Mouse (Mus musculus): ENCODE measurements around the gene Nasp. TPM values are rescaled to one million over a fixed set of nuclear protein-coding genes. Genes with fewer than 3 reads are reported as not detected.
A peak's percentile ranks its signal among the peaks of the same experiment; 100 is the strongest.

The Nasp gene
- polyA plus RNA-seq, 1 experiment from 2014 or later, result 83.0 TPM

DNA sequence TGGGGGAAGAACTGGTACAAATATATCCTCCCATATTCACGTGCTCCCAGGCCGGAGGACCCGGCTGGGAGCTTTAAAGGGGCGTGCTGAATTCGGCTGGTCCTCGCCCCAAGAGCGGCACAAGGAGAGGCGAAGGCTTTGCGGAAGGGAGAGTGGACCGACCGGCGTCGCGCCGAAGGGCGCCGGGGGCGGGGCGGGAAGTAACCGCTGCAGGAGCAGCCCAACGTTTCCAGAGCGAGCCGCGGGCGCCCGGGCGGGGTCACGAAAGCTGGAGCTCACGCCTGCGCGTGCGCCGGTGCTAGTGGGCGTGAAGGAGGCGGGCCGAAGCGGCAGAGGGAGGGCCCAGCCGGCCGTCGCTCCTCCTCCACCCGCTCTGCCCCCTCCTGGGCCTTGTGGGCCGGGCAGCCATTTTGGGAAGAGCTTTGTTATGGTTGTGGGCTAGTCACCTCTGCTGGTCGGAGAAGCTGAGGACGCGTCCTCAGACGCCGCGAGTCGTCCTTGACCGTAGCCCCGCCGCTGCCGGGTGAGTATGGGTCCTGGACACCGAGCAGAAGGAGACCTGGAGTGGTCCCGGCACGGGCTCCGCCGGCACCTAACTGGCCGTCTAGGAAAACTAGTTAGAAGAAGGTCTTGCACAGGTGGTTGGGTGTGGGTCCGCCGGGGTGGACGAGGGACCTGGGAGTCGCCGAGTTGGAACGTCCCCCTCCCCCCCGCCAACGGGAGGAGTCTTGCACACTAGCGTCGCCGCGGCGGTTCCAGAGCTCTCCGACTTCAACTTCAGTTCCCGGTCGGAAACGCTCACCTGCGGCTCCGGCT, 70.2 kb downstream of the Nasp start, which contains the start of gene Gpbp1l1:
Gene Gpbp1l1, plus strand, starts transcription at position 353 of the 816 bp plus-strand sequence.
- peaks cover 23% of the 10 kb centered on the region for H3K36me3 ChIP-seq
- H3K4me3 ChIP-seq (replicated peaks), result peak within 1 kb of the TSS; percentile 93
- H3K27me3 ChIP-seq, result no peaks in the 10 kb centered on the region
- H3K9ac ChIP-seq, result peak within 1 kb of the TSS; percentile 94
- H3K4me2 ChIP-seq, result peak within 1 kb of the TSS; percentile 88
- DNase-seq, result peak; percentile 97
- WGBS (ENCODE audit: insufficient replicate concordance), result under 1% methylated on average over 78 of the region's 78 CpGs
- ATAC-seq (ENCODE audit: low read depth), result peak; percentile 94
- H3K4me1 ChIP-seq (replicated peaks), result peaks cover 37% of the 10 kb centered on the region
- no peaks in the 10 kb centered on the region for H3K9me3 ChIP-seq (replicated peaks)
- H3K27ac ChIP-seq, result peak within 1 kb of the TSS; percentile 97

DNA sequence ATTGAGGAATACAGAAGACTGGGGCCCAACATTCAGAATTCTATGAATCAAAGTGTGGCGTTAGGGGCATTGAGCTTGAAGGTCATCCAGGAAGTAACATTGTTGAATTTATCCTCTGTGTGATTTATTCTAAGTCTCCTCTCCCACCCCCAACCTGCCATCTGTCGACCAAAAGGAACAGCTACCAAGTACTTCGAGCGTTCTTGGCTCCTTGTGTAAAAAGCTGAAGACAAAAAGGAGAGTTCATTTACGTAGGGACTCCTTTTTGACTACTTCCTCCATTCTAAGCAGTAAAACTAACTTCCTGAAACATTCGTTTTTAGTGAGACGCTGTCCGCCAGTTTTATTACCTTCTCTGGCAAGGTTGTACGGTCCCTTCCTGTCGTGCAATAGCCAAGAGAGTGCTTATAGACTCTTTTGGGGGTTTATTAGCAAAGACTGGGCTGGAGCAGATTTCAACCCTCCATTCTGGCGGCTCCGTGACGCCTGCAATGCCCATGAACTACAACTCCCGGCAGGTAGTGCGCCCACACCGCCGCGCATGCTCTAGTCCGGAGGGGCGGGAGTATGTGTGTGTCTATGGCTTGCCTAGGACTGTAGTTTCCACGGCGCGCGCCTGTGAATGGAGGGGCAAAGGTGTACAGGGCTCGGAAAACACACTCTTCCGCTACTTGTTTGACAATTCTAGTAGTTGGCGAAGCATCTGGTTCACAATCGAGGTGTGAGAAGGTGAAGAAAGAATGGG, 71.0 kb downstream of the Nasp start:
- Histone ChIP-seq H3K27me3 (no peaks in the 10 kb centered on the region), H3K36me3 (peaks cover 26% of the 10 kb centered on the region), H3K4me2 (peak overlapping the region; percentile 88), H3K4me3 (replicated peaks) (peak overlapping the region; percentile 93), H3K4me1 (replicated peaks) (peaks cover 35% of the 10 kb centered on the region), H3K9me3 (replicated peaks) (no peaks in the 10 kb centered on the region), H3K27ac (peak overlapping the region; percentile 97), H3K9ac (peak overlapping the region; percentile 84)
- peak; percentile 93 for DNase-seq
- WGBS (ENCODE audit: insufficient replicate concordance), result under 1% methylated on average over 28 of the region's 28 CpGs
- ATAC-seq (ENCODE audit: low read depth), result peak; percentile 92

DNA sequence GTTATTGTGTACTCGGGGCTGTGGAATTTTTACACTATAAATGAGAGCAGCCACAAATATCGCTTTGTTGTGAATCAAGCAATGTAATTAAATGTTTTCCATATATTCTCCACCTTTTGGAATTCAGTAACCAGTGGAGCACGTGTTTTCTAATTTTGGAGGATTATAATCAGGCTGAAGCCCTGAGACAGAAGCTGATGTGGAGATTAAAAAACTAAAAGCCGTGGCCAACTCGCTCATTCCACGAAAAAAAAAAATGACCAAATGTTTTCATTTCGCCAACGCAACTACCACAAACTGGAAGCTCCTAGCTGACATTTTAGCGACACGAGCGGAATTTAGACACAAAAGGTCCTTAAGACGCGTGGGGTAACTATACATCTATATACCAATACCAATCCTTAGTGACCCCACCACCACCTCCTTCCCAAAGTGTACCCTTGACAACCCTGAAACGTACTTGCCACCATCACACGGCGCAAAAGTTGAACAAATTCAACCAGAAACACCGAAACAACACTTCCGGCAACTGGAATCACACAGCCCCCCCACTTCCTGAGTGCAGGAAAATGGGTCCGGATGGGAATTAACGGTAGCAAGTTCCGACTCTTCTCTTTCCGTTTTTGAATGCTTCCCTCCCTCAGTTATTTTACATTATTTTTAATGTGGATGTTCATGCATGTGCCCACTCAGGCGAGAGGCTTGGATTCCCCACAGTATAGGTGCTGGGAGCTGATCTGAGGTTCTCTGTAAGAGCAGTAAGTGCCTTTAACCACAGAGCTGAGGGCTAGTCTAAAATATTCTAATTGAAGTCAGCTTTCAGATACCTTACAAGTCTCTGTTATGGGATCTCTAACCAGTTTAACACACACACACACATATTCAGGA, 72.1 kb downstream of the Nasp start, which contains the start of gene Tmem69:
Gene Tmem69, minus strand, starts transcription at position 524 of the 888 bp plus-strand sequence.
- Histone ChIP-seq H3K4me2 (peak within 1 kb of the TSS; percentile 88), H3K27me3 (no peaks in the 10 kb centered on the region), H3K4me3 (replicated peaks) (peak within 1 kb of the TSS; percentile 93), H3K36me3 (peaks cover 24% of the 10 kb centered on the region), H3K4me1 (replicated peaks) (peaks cover 27% of the 10 kb centered on the region), H3K9ac (peak within 1 kb of the TSS; percentile 84), H3K9me3 (replicated peaks) (no peaks in the 10 kb centered on the region), H3K27ac (peak within 1 kb of the TSS; percentile 97)
- ATAC-seq (ENCODE audit: low read depth) (no peak), DNase-seq (peak; percentile 69)
- 2% methylated on average over 23 of the region's 23 CpGs for WGBS (ENCODE audit: insufficient replicate concordance)

DNA sequence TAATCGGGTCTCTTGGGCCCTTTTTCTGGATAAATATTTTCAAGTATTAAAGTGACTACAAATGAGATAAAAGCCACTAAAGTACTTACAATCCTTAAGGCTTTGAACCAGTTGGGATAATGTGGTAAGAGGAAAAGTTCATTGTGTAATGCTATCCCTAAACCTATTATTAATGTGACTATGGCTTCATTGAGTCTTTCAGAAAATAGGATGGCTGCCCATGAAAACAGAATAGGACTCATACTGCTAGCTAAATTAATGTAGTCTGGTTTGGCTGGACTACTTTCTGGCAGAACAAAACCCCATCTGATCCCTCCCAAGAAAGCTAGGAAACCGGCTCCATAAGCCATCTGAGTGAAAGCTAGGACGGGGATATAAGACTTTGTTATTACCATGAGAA, 74.7 kb downstream of the Nasp start:
- no peak overlapping the region for H3K9ac ChIP-seq
- H3K4me1 ChIP-seq (replicated peaks), result peaks cover 8% of the 10 kb centered on the region
- no peaks in the 10 kb centered on the region for H3K9me3 ChIP-seq (replicated peaks)
- H3K4me3 ChIP-seq (replicated peaks), result no peak overlapping the region
- no peak for DNase-seq
- 76% methylated on average over 3 of the region's 3 CpGs for WGBS (ENCODE audit: insufficient replicate concordance)
- peaks cover 24% of the 10 kb centered on the region for H3K36me3 ChIP-seq
- H3K27me3 ChIP-seq, result no peaks in the 10 kb centered on the region
- H3K4me2 ChIP-seq, result no peak overlapping the region
- no peak overlapping the region for H3K27ac ChIP-seq
- ATAC-seq (ENCODE audit: low read depth), result no peak

Other genes with a start within 250 kb of the Nasp start
- gene Mast2, start 163.8 kb downstream of the Nasp start, polyA plus RNA-seq (2015; fragmentation: Nextera tagmentation; extraction: Ambion mirVana), result 4.7 and 5.7 TPM in 2 replicates
- gene Ipp, start 120.4 kb downstream of the Nasp start, polyA plus RNA-seq (2015; fragmentation: Nextera tagmentation; extraction: Ambion mirVana), result 16.2 and 18.5 TPM in 2 replicates
- gene Tmem69, start 72.0 kb downstream of the Nasp start, polyA plus RNA-seq (2015; fragmentation: Nextera tagmentation; extraction: Ambion mirVana), result 29.0 and 37.1 TPM in 2 replicates
- 12.8 and 18.4 TPM in 2 replicates for gene Gpbp1l1, start 70.3 kb downstream of the Nasp start, polyA plus RNA-seq (2015; fragmentation: Nextera tagmentation; extraction: Ambion mirVana)
- 1.7 and 1.8 TPM in 2 replicates for gene Ccdc17, start 31.3 kb downstream of the Nasp start, polyA plus RNA-seq (2015; fragmentation: Nextera tagmentation; extraction: Ambion mirVana)
- gene Akr1a1, start 23.7 kb upstream of the Nasp start, polyA plus RNA-seq (2015; fragmentation: Nextera tagmentation; extraction: Ambion mirVana), result 273 and 281 TPM in 2 replicates
- 994 and 1,129 TPM in 2 replicates for gene Prdx1, start 57.6 kb upstream of the Nasp start, polyA plus RNA-seq (2015; fragmentation: Nextera tagmentation; extraction: Ambion mirVana)
- 13.6 and 17.1 TPM in 2 replicates for gene Mmachc, start 80.5 kb upstream of the Nasp start, polyA plus RNA-seq (2015; fragmentation: Nextera tagmentation; extraction: Ambion mirVana)
- 13.3 and 13.7 TPM in 2 replicates for gene Ccdc163, start 80.6 kb upstream of the Nasp start, polyA plus RNA-seq (2015; fragmentation: Nextera tagmentation; extraction: Ambion mirVana)
- 2.1 and 2.5 TPM in 2 replicates for gene Tesk2, start 93.0 kb upstream of the Nasp start, polyA plus RNA-seq (2015; fragmentation: Nextera tagmentation; extraction: Ambion mirVana)
- gene Toe1, start 179.7 kb upstream of the Nasp start, polyA plus RNA-seq (2015; fragmentation: Nextera tagmentation; extraction: Ambion mirVana), result 20.0 and 20.2 TPM in 2 replicates
- gene Mutyh, start 179.8 kb upstream of the Nasp start, polyA plus RNA-seq (2015; fragmentation: Nextera tagmentation; extraction: Ambion mirVana), result 3.9 and 4.0 TPM in 2 replicates
- gene Hpdl, start 193.8 kb upstream of the Nasp start, polyA plus RNA-seq (2015; fragmentation: Nextera tagmentation; extraction: Ambion mirVana), result 0.53 and 0.58 TPM in 2 replicates
- 0.05 and 0.06 TPM in 2 replicates for gene Zswim5, start 249.4 kb upstream of the Nasp start, polyA plus RNA-seq (2015; fragmentation: Nextera tagmentation; extraction: Ambion mirVana)